Comparison of ENCODE assay signal across 9 mouse cellular contexts in the genomic region with DNA sequence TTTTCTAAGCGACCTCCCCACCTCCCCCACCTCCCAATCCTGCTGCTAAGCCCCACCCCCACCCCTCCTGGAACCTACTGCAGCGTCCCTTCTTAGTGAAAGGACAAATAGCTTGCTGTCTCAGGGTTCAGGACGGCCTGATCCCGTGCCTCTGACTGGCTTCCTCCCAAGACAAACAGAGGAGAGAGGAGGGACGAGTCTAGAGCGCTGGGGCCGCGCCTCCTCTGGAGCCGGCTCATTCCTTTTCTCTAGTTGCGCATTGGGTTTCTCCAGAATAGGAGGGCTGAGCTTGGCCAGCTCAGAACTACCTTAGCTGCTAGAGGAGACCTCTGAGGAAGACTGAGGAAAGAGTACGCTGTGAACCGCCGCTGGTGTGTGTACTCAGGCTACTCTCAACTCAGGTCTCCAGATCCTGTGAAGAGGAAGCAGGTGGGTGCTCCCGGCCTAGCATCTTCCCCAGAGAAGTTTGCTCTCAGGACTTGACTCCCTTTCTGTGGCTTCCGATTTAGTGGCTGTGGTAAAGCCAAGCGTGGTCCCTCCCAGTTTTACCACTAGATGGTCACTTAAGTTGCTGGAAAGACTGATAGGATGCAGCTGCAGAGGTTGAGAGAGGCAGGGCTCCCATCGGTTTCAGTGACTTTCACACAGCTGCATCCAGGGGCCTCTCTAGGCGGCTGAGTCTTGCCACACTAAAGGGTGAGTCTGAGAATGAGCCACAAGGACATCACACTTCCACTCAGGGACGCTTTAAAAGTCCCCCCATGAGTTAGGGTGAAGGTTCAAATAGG. TPM values are rescaled to one million over a fixed set of nuclear protein-coding genes. Genes with fewer than 3 reads are reported as not detected.
A peak's percentile ranks its signal among the peaks of the same experiment; 100 is the strongest.
DNase-seq lines count a peak whose midpoint lies in the region; ATAC-seq lines count a peak whose summit lies in the region.
"Had no signal": no experiment of that assay in that cellular context is flagged by ENCODE, and none has a peak within 500 bp of the region (broad histone marks: within the 10 kb centered on the region; RNA-seq: fewer than 3 reads in every experiment).

No protein-coding gene starts in this region.

- intact Hi-C loops in heart, postnatal 14 days (cut with DNase I), result no loop called here
- intact Hi-C loops in left cerebral cortex, postnatal 14 days (cut with DNase I), result no loop called here

- DNase-seq in cerebellum, adult 11-12 months, result peak; percentile 29
- no peak for DNase-seq in cerebellum, adult 9-10 months
- peak; percentile 20 for DNase-seq in retina, postnatal 1 day
- DNase-seq in retina, embryonic 14.5 days (ENCODE audit: low spot score), result no peak
- DNase-seq in heart, postnatal 14 days, result peak; percentile 49 to 57
- peak; percentile 38 to 50 for DNase-seq in left cerebral cortex, postnatal 14 days (ENCODE audit: low spot score in 2 of 2)
- DNase-seq in spleen, postnatal 4 days (ENCODE audit: low spot score in 2 of 2), result no peak

- no peak for ATAC-seq in megakaryocyte-erythroid progenitor cell, adult 5-6 weeks (replicated peaks; ENCODE audit: low FRiP score, low TSS enrichment, poor library complexity, severe bottlenecking)

RNA-seq across cellular contexts. Expression of a gene that starts 3.4 kb away (rescaled TPM):
- total RNA-seq in heart, postnatal 14 days (2021), result not detected
- total RNA-seq in left cerebral cortex, postnatal 14 days (2021), result 1 to 10 TPM; 1.3 TPM
- not detected in 2 replicates for total RNA-seq in megakaryocyte-erythroid progenitor cell, adult 5-6 weeks (2014; fragmentation: Nextera tagmentation)
- not detected in 2 replicates for total RNA-seq in megakaryocyte-erythroid progenitor cell, adult 5-6 weeks (2017)

RNA-seq across cellular contexts. Expression of a gene that starts 12.1 kb away (rescaled TPM):
- 1 to 10 TPM; 6.6 to 9.0 TPM for total RNA-seq in heart, postnatal 14 days (2021)
- total RNA-seq in left cerebral cortex, postnatal 14 days (2021), result 10 to 100 TPM; 15.5 to 16.5 TPM
- total RNA-seq in megakaryocyte-erythroid progenitor cell, adult 5-6 weeks (2014; fragmentation: Nextera tagmentation), result 48.6 and 79.2 TPM in 2 replicates
- 81.0 and 81.9 TPM in 2 replicates for total RNA-seq in megakaryocyte-erythroid progenitor cell, adult 5-6 weeks (2017)

RNA-seq across cellular contexts. Expression of a gene that starts 27.5 kb away (rescaled TPM):
- total RNA-seq in heart, postnatal 14 days (2021), result 10 to 100 TPM; 61.0 to 61.1 TPM
- 10 to 100 TPM; 60.8 to 64.2 TPM for total RNA-seq in left cerebral cortex, postnatal 14 days (2021)
- total RNA-seq in megakaryocyte-erythroid progenitor cell, adult 5-6 weeks (2014; fragmentation: Nextera tagmentation), result 36.8 and 68.7 TPM in 2 replicates
- 21.8 and 25.8 TPM in 2 replicates for total RNA-seq in megakaryocyte-erythroid progenitor cell, adult 5-6 weeks (2017)

RNA-seq across cellular contexts. Expression of a gene that starts 30.8 kb away (rescaled TPM):
- under 1 TPM; 0.15 to 0.29 TPM for total RNA-seq in heart, postnatal 14 days (2021)
- 100 to 1,000 TPM; 297 to 331 TPM for total RNA-seq in left cerebral cortex, postnatal 14 days (2021)
- not detected in 2 replicates for total RNA-seq in megakaryocyte-erythroid progenitor cell, adult 5-6 weeks (2014; fragmentation: Nextera tagmentation)
- total RNA-seq in megakaryocyte-erythroid progenitor cell, adult 5-6 weeks (2017), result not detected in 2 replicates

RNA-seq across cellular contexts. Expression of a gene that starts 47.3 kb away (rescaled TPM):
- not detected for total RNA-seq in heart, postnatal 14 days (2021)
- not detected for total RNA-seq in left cerebral cortex, postnatal 14 days (2021)
- total RNA-seq in megakaryocyte-erythroid progenitor cell, adult 5-6 weeks (2014; fragmentation: Nextera tagmentation), result not detected in 2 replicates
- not detected in 2 replicates for total RNA-seq in megakaryocyte-erythroid progenitor cell, adult 5-6 weeks (2017)
- total RNA-seq: layer of hippocampus, postnatal 14 days had no signal

Comparison
In these comparisons a context has a peak if more than half of its experiments do, and no peak if none do; other contexts are left out.
1. DNase-seq: peak in cerebellum, adult 11-12 months (single experiment), retina, postnatal 1 day (single experiment), heart, postnatal 14 days (2 of 2) and left cerebral cortex, postnatal 14 days (2 of 2); none in cerebellum, adult 9-10 months (single experiment), retina, embryonic 14.5 days (single experiment) and spleen, postnatal 4 days (0 of 2).